Mouse (Mus musculus) olfactory bulb, adult 2 months (tissue): ENCODE data around the gene Gdpd5.

Source experiments
- CTCF ChIP-seq: fragments of 200-500 bp; IDR thresholded peaks from 2 replicates; pipeline ENCODE4 v1.5.1; 2012; ENCODE audit warnings: low read depth, mild to moderate bottlenecking, low read length, moderate library complexity; ENCODE audit not compliant: insufficient read depth
- POLR2A ChIP-seq: fragments of 200-500 bp; IDR thresholded peaks from 2 replicates; pipeline ENCODE4 v1.6.1; 2012; ENCODE audit warnings: mild to moderate bottlenecking, low read depth, low read length, moderate library complexity; ENCODE audit not compliant: insufficient read depth

- TF ChIP-seq POLR2A (no peak), CTCF (no peak)
These were observed 24.0 kb upstream of the Gdpd5 start for GRCm38 (mm10) chr7:99357201-99357600.
